Mouse (Mus musculus): Measurements from ENCODE around the gene Arhgef10l. TPM values are rescaled to one million over a fixed set of nuclear protein-coding genes. Genes with fewer than 3 reads are reported as not detected.

The Arhgef10l gene
- polyA plus RNA-seq, 1 experiment from 2014 or later, result 9.7 TPM

DNA sequence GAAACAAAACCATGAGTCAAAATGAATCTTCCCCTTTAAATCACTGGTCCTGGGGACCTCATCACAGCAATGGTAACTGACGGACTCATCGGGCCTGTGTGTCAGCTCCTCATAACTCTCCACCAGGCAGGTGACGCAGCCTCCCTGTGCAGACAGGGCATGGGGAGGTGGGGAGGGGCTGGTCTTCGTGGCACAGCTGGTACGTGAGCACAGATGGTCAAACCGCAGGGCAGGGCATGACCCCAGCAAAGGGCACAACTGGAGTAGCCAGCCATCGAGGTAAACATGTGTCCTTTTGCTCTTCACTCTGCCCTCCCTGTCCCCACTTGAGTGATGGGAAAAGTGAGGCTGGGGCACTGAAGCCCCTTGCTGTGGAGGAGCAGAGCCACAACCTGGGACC is 59.0 kb downstream of the Arhgef10l start:
- 84% methylated on average over 7 of the region's 7 CpGs for WGBS (ENCODE audit: insufficient replicate concordance)
- Histone ChIP-seq H3K9ac (ENCODE audit: low read depth, low read length) (no peak overlapping the region), H3K27me3 (ENCODE audit: control insufficient read depth, insufficient read depth, low read length) (no peaks in the 10 kb centered on the region), H3K4me1 (ENCODE audit: control insufficient read depth, insufficient read depth, low read length) (peaks cover 14% of the 10 kb centered on the region), H3K4me2 (no peak overlapping the region), H3K36me3 (ENCODE audit: control insufficient read depth, insufficient read depth, low read length) (no peaks in the 10 kb centered on the region), H3K4me3 (ENCODE audit: low read depth, low read length) (no peak overlapping the region), H3K27ac (ENCODE audit: low read depth, low read length) (no peak overlapping the region), H3K9me3 (replicated peaks; ENCODE audit: control insufficient read depth, low read length) (no peaks in the 10 kb centered on the region)
- no peak for ATAC-seq (replicated peaks; ENCODE audit: insufficient number of reproducible peaks, low FRiP score, low TSS enrichment)

DNA sequence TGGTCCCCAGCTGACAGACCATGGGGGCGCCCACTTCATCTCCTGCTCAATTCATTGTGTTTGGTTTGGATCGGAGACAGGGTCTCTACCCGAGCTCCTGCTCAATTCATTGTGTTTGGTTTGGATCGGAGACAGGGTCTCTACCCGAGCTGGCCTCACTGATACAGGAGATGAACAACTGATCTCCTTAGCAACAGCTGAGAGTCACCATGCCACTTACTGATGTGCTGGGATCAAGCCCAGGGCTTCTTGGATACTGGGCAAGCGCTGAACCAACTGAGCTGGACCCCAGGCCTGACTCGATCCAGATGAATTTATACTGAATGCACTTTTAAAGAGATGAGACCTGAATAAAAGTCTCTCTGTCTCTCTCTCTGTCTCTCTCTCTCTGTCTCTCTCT is 59.6 kb downstream of the Arhgef10l start:
- Histone ChIP-seq H3K4me1 (ENCODE audit: control insufficient read depth, insufficient read depth, low read length) (peaks cover 10% of the 10 kb centered on the region), H3K27ac (ENCODE audit: low read depth, low read length) (no peak overlapping the region), H3K36me3 (ENCODE audit: control insufficient read depth, insufficient read depth, low read length) (no peaks in the 10 kb centered on the region), H3K27me3 (ENCODE audit: control insufficient read depth, insufficient read depth, low read length) (no peaks in the 10 kb centered on the region), H3K9me3 (replicated peaks; ENCODE audit: control insufficient read depth, low read length) (no peaks in the 10 kb centered on the region), H3K4me2 (no peak overlapping the region), H3K4me3 (ENCODE audit: low read depth, low read length) (no peak overlapping the region), H3K9ac (ENCODE audit: low read depth, low read length) (no peak overlapping the region)
- WGBS (ENCODE audit: insufficient replicate concordance), result 64% methylated on average over 7 of the region's 7 CpGs
- ATAC-seq (replicated peaks; ENCODE audit: insufficient number of reproducible peaks, low FRiP score, low TSS enrichment), result no peak

DNA sequence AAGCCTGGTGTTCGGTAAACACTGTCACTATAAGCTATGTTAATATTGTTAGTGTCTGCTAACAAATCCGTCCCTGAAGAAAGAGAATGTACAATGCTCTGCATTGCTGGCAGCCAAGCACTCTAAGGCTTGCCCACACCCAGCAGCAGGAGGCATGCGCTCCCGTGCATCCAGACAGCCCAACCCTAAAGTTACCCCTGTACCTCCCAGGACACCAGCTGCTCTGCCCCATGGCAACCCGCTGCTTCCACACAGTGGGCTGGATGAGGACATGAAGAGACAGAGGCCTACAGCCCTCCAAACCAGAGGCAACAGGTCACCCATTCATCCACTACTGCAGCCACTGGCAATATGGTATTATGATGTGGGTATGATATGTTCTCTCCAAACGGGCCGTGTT is 60.0 kb downstream of the Arhgef10l start:
- Histone ChIP-seq H3K4me3 (ENCODE audit: low read depth, low read length) (no peak overlapping the region), H3K4me2 (no peak overlapping the region), H3K9ac (ENCODE audit: low read depth, low read length) (no peak overlapping the region), H3K4me1 (ENCODE audit: control insufficient read depth, insufficient read depth, low read length) (peaks cover 5% of the 10 kb centered on the region), H3K27me3 (ENCODE audit: control insufficient read depth, insufficient read depth, low read length) (no peaks in the 10 kb centered on the region), H3K27ac (ENCODE audit: low read depth, low read length) (no peak overlapping the region), H3K36me3 (ENCODE audit: control insufficient read depth, insufficient read depth, low read length) (no peaks in the 10 kb centered on the region), H3K9me3 (replicated peaks; ENCODE audit: control insufficient read depth, low read length) (no peaks in the 10 kb centered on the region)
- WGBS (ENCODE audit: insufficient replicate concordance), result 77% methylated on average over 7 of the region's 7 CpGs
- no peak for ATAC-seq (replicated peaks; ENCODE audit: insufficient number of reproducible peaks, low FRiP score, low TSS enrichment)

DNA sequence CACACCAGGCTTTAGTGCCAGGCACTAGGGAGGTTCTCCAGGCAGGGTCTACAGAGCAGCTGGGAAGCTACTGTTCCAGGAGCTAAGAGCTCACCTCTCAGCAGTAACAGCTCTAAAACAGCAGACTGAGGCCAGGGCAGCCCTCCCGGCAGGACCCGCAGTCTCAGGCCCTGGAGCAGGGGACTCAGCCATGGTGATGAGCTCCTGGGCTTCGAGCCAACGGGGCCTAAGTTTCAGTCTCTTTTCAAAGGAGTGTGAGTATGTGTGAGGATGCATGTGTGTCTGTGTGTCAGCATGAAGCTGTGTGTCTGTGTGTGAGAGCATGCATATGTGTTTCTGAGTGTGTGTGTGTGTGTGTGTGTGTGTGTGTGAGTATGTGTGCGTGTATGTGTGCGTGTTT is 60.6 kb downstream of the Arhgef10l start:
- 85% methylated on average over 6 of the region's 6 CpGs for WGBS (ENCODE audit: insufficient replicate concordance)
- Histone ChIP-seq H3K4me1 (ENCODE audit: control insufficient read depth, insufficient read depth, low read length) (peaks cover under 1% of the 10 kb centered on the region), H3K9ac (ENCODE audit: low read depth, low read length) (no peak overlapping the region), H3K27me3 (ENCODE audit: control insufficient read depth, insufficient read depth, low read length) (no peaks in the 10 kb centered on the region), H3K9me3 (replicated peaks; ENCODE audit: control insufficient read depth, low read length) (no peaks in the 10 kb centered on the region), H3K36me3 (ENCODE audit: control insufficient read depth, insufficient read depth, low read length) (no peaks in the 10 kb centered on the region), H3K27ac (ENCODE audit: low read depth, low read length) (no peak overlapping the region), H3K4me2 (no peak overlapping the region), H3K4me3 (ENCODE audit: low read depth, low read length) (no peak overlapping the region)
- ATAC-seq (replicated peaks; ENCODE audit: insufficient number of reproducible peaks, low FRiP score, low TSS enrichment), result no peak

DNA sequence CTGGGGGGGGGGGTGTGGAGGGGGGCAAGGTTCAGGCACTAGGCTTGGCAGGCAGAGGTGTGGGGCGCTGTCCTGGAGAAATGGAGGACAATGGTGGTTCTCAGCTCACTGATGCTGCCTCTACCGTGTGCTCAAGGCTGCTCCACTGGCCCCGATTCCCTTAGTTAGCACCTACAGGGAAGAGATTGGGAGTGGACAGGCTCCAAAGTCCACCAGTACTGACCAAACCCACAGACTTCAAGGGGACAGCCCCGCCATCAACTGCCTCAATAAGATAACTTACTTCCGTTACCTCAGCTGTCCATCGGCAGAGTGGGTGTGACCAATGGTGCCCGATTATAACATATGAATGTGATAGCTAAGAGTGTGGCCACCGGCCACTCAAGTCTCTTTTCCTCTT is 61.3 kb downstream of the Arhgef10l start:
- no peaks in the 10 kb centered on the region for H3K36me3 ChIP-seq (ENCODE audit: control insufficient read depth, insufficient read depth, low read length)
- no peaks in the 10 kb centered on the region for H3K27me3 ChIP-seq (ENCODE audit: control insufficient read depth, insufficient read depth, low read length)
- H3K27ac ChIP-seq (ENCODE audit: low read depth, low read length), result no peak overlapping the region
- H3K9ac ChIP-seq (ENCODE audit: low read depth, low read length), result no peak overlapping the region
- no peak overlapping the region for H3K4me2 ChIP-seq
- no peaks in the 10 kb centered on the region for H3K9me3 ChIP-seq (replicated peaks; ENCODE audit: control insufficient read depth, low read length)
- H3K4me3 ChIP-seq (ENCODE audit: low read depth, low read length), result no peak overlapping the region
- 81% methylated on average over 8 of the region's 8 CpGs for WGBS (ENCODE audit: insufficient replicate concordance)
- no peak for ATAC-seq (replicated peaks; ENCODE audit: insufficient number of reproducible peaks, low FRiP score, low TSS enrichment)
- no peaks in the 10 kb centered on the region for H3K4me1 ChIP-seq (ENCODE audit: control insufficient read depth, insufficient read depth, low read length)

DNA sequence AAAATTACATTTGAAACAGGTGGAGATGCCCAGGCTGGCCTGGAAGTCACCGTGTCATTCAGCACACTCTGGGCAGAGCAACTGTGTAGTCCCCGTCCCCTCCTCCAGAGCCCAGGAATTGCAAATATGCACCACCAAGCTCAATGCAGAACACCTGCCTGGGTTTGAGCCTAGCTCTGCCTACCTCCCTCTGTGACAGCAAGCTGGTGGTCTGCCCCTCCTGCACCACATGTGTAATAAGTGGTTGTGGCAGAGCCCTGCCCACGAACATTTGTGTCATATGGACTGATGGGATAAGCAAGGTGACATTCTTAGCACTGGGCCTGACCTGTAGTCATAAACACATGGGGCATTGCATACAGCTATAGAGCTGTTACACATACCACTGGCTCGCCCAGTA is 63.8 kb downstream of the Arhgef10l start:
- Histone ChIP-seq H3K9ac (ENCODE audit: low read depth, low read length) (no peak overlapping the region), H3K4me1 (ENCODE audit: control insufficient read depth, insufficient read depth, low read length) (no peaks in the 10 kb centered on the region), H3K9me3 (replicated peaks; ENCODE audit: control insufficient read depth, low read length) (no peaks in the 10 kb centered on the region), H3K27ac (ENCODE audit: low read depth, low read length) (no peak overlapping the region; the same call in 1 of the 2 replicates), H3K27me3 (ENCODE audit: control insufficient read depth, insufficient read depth, low read length) (no peaks in the 10 kb centered on the region), H3K4me2 (no peak overlapping the region), H3K36me3 (ENCODE audit: control insufficient read depth, insufficient read depth, low read length) (peaks cover 7% of the 10 kb centered on the region; the same call in 1 of the 2 replicates), H3K4me3 (ENCODE audit: low read depth, low read length) (no peak overlapping the region)
- no peak for ATAC-seq (replicated peaks; ENCODE audit: insufficient number of reproducible peaks, low FRiP score, low TSS enrichment)
- 54% methylated on average over 4 of the region's 4 CpGs for WGBS (ENCODE audit: insufficient replicate concordance)

DNA sequence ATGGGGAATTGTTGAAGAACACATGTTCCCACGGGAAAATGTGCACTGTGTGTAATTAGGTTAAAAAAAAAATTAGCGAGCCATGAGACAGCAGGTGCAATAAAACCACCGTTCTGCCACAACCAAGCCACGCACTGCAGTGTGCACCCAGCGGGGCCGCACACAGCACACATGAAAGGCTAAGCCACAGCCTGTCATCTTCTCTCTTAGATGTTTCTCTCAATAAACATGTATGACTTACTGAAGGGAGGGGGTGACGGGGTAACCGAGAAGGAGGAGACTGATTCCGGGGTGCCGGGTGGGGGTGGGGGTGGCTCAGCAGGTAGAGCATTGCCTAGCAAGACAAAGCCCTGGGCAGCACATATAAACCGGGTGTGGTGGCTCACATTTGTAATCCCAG is 64.7 kb downstream of the Arhgef10l start:
- H3K9me3 ChIP-seq (replicated peaks; ENCODE audit: control insufficient read depth, low read length), result no peaks in the 10 kb centered on the region
- H3K4me3 ChIP-seq (ENCODE audit: low read depth, low read length), result no peak overlapping the region
- no peak overlapping the region for H3K4me2 ChIP-seq
- H3K27me3 ChIP-seq (ENCODE audit: control insufficient read depth, insufficient read depth, low read length), result no peaks in the 10 kb centered on the region
- no peak overlapping the region for H3K9ac ChIP-seq (ENCODE audit: low read depth, low read length)
- H3K27ac ChIP-seq (ENCODE audit: low read depth, low read length), result no peak overlapping the region
- no peak for ATAC-seq (replicated peaks; ENCODE audit: insufficient number of reproducible peaks, low FRiP score, low TSS enrichment)
- H3K4me1 ChIP-seq (ENCODE audit: control insufficient read depth, insufficient read depth, low read length), result no peaks in the 10 kb centered on the region
- peaks cover 7% of the 10 kb centered on the region; the same call in 1 of the 2 replicates for H3K36me3 ChIP-seq (ENCODE audit: control insufficient read depth, insufficient read depth, low read length)
- 81% methylated on average over 11 of the region's 11 CpGs for WGBS (ENCODE audit: insufficient replicate concordance)

DNA sequence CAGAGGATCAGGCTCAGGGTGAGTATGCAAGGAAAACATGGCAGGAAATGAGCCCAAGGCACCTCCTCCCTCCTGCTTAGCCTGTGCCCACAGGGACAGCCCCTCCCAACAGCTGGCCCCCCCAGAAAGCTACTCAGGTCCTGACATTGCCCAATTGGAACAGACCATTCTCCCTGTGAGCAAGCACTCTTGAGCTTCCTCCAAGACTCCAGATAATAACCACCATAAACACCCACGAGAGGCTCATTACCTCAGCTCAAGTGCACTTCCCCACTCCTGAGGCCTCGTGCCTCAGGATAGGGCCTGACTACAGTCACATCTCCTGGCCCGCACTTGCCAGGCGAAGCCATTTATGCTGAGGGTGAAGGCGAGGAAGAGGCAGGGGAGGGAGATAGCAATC is 67.0 kb downstream of the Arhgef10l start:
- no peak for ATAC-seq (replicated peaks; ENCODE audit: insufficient number of reproducible peaks, low FRiP score, low TSS enrichment)
- Histone ChIP-seq H3K4me3 (ENCODE audit: low read depth, low read length) (no peak overlapping the region), H3K9me3 (replicated peaks; ENCODE audit: control insufficient read depth, low read length) (no peaks in the 10 kb centered on the region), H3K36me3 (ENCODE audit: control insufficient read depth, insufficient read depth, low read length) (peaks cover 7% of the 10 kb centered on the region; the same call in 1 of the 2 replicates), H3K9ac (ENCODE audit: low read depth, low read length) (no peak overlapping the region), H3K4me2 (no peak overlapping the region), H3K27ac (ENCODE audit: low read depth, low read length) (no peak overlapping the region), H3K4me1 (ENCODE audit: control insufficient read depth, insufficient read depth, low read length) (no peaks in the 10 kb centered on the region), H3K27me3 (ENCODE audit: control insufficient read depth, insufficient read depth, low read length) (no peaks in the 10 kb centered on the region)
- 70% methylated on average over 5 of the region's 5 CpGs for WGBS (ENCODE audit: insufficient replicate concordance)

DNA sequence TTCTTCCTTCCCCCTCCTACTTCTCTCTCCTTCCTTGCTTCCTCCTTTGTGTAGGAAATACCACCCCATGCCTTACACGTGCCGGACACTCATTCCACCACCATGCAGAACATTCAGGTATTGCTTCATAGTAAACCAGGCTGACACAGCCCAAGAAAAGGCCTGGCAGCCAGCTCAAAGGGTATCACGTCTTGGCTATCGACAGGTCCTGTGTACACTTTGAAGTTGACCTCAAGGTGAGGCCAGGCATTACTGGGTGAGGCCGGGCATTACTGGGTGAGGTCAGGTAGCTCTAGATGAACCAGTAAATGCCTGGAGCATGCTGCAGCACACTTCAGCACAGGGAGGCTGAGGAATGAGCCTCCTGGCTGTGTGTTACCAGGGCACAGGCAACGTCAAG is 67.9 kb downstream of the Arhgef10l start:
- WGBS (ENCODE audit: insufficient replicate concordance), result 89% methylated on average over 6 of the region's 6 CpGs
- H3K4me3 ChIP-seq (ENCODE audit: low read depth, low read length), result no peak overlapping the region
- H3K27me3 ChIP-seq (ENCODE audit: control insufficient read depth, insufficient read depth, low read length), result no peaks in the 10 kb centered on the region
- ATAC-seq (replicated peaks; ENCODE audit: insufficient number of reproducible peaks, low FRiP score, low TSS enrichment), result no peak
- H3K4me2 ChIP-seq, result no peak overlapping the region
- H3K4me1 ChIP-seq (ENCODE audit: control insufficient read depth, insufficient read depth, low read length), result no peaks in the 10 kb centered on the region
- H3K36me3 ChIP-seq (ENCODE audit: control insufficient read depth, insufficient read depth, low read length), result peaks cover 7% of the 10 kb centered on the region; the same call in 1 of the 2 replicates
- H3K9me3 ChIP-seq (replicated peaks; ENCODE audit: control insufficient read depth, low read length), result no peaks in the 10 kb centered on the region
- no peak overlapping the region for H3K9ac ChIP-seq (ENCODE audit: low read depth, low read length)
- H3K27ac ChIP-seq (ENCODE audit: low read depth, low read length), result no peak overlapping the region
